Mouse (Mus musculus): ENCODE measurements around the gene Gcnt1. TPM values are rescaled to one million over a fixed set of nuclear protein-coding genes. Genes with fewer than 3 reads are reported as not detected.

Gcnt1 gene
- total RNA-seq, 2 experiments from 2014 or later: 4.7 TPM

Other genes with a start within 250 kb of the Gcnt1 start
- gene Rfk, start 21.2 kb upstream of the Gcnt1 start, total RNA-seq (2021): 10 to 100 TPM; 31.9 to 33.7 TPM

Measured in gastrocnemius, postnatal 4 days (tissue).